Mouse (Mus musculus): ENCODE measurements around the gene Gclc.

GRCm38 (mm10) chr9:77793838-77794237, 39.5 kb downstream of the Gclc start:
- TF ChIP-seq CTCF (IDR thresholded peaks at IDR 0.05; ENCODE audit: control insufficient read depth, insufficient read depth, insufficient read length) (no peak), USF1 (IDR thresholded peaks at IDR 0.05; ENCODE audit: low read depth) (no peak), MAX (IDR thresholded peaks at IDR 0.05) (no peak), MYOG (IDR thresholded peaks at IDR 0.05; ENCODE audit: control insufficient read depth, extremely low read depth, insufficient read length) (no peak), CEBPB (IDR thresholded peaks at IDR 0.05; ENCODE audit: low read depth) (no peak), MYOD1 (IDR thresholded peaks at IDR 0.05; ENCODE audit: control insufficient read depth, insufficient read length, low read depth) (no peak), FOSL1 (IDR thresholded peaks at IDR 0.05; ENCODE audit: insufficient read depth, low read length, poor library complexity, severe bottlenecking) (no peak)
